Mouse (Mus musculus) stomach, postnatal 0 days (tissue): ENCODE results near the gene Gm26657. TPM values are rescaled to one million over a fixed set of nuclear protein-coding genes. Genes with fewer than 3 reads are reported as not detected.
A peak's percentile ranks its signal among the peaks of the same experiment; 100 is the strongest.

Experiments used
- ATAC-seq: fragments of 200-750 bp; cut with Nextera tagmentation; 2 replicates; pipeline ENCODE4 v1.8.0; 2017; ENCODE audit not compliant: low FRiP score, low TSS enrichment
- DNase-seq: peaks from one replicate; pipeline ENCODE4 v3.0.0-alpha.2; 2016; ENCODE audit warnings: low spot score
- H3K27ac ChIP-seq: fragments of 300-500 bp; sonication (generic); replicated peaks from 2 replicates; pipeline ENCODE4 v1.5.1; 2014; ENCODE audit warnings: mild to moderate bottlenecking, control low read depth
- H3K27me3 ChIP-seq: fragments of 300-500 bp; sonication (generic); 2 replicates; pipeline ENCODE4 v1.6.1; 2014; ENCODE audit warnings: low read length; ENCODE audit not compliant: control insufficient read depth, insufficient read depth
- H3K36me3 ChIP-seq: fragments of 300-500 bp; sonication (generic); 2 replicates; pipeline ENCODE4 v1.6.1; 2014; ENCODE audit warnings: low read length, mixed read lengths; ENCODE audit not compliant: control insufficient read depth, insufficient read depth
- H3K4me1 ChIP-seq: fragments of 300-500 bp; sonication (generic); replicated peaks from 2 replicates; pipeline ENCODE4 v1.6.1; 2014; ENCODE audit warnings: antibody characterized with exemption; ENCODE audit not compliant: control insufficient read depth, insufficient read depth
- H3K4me2 ChIP-seq: fragments of 300-500 bp; sonication (generic); replicated peaks from 2 replicates; pipeline ENCODE4 v1.6.1; 2014; ENCODE audit warnings: low read depth, mild to moderate bottlenecking, control low read depth, moderate library complexity
- H3K4me3 ChIP-seq: fragments of 300-500 bp; sonication (generic); 2 replicates; pipeline ENCODE4 v1.5.1; 2014; ENCODE audit warnings: low read depth, low read length, control low read depth
- H3K9ac ChIP-seq: fragments of 300-500 bp; sonication (generic); 2 replicates; pipeline ENCODE4 v1.6.1; 2014; ENCODE audit warnings: mild to moderate bottlenecking, low read length, control low read depth, mixed read lengths
- H3K9me3 ChIP-seq: fragments of 300-500 bp; sonication (generic); 2 replicates; pipeline ENCODE4 v1.6.1; 2016; ENCODE audit warnings: low read length; ENCODE audit not compliant: control insufficient read depth
- CTCF ChIP-seq: IDR thresholded peaks from 2 replicates; pipeline ENCODE4 v1.5.1; 2016; ENCODE audit warnings: antibody characterized with exemption, low read depth, mild to moderate bottlenecking, moderate library complexity
- EP300 ChIP-seq: optimal IDR thresholded peaks from 2 replicates; pipeline ENCODE3; 2016; ENCODE audit warnings: antibody characterized with exemption
- WGBS: fragments of 180-500 bp; shearing (Covaris S2); extraction: QIAGEN DNeasy Blood & Tissue Kit; methylation state at CpG from one replicate; pipeline ENCODE4 v1.1.7; 2014; 5-methylcytosine and 5-hydroxymethylcytosine counted together
- polyA plus RNA-seq: library from polyadenylated mRNA; unstranded; fragments of >200 nt; fragmentation: Nextera tagmentation; extraction: Ambion mirVana; gene quantifications from 2 replicates; pipeline ENCODE4 v1.2.1, GENCODE M21; 2015

Gene Gm26657
- polyA plus RNA-seq, 1 experiment from 2014 or later = not detected

DNA sequence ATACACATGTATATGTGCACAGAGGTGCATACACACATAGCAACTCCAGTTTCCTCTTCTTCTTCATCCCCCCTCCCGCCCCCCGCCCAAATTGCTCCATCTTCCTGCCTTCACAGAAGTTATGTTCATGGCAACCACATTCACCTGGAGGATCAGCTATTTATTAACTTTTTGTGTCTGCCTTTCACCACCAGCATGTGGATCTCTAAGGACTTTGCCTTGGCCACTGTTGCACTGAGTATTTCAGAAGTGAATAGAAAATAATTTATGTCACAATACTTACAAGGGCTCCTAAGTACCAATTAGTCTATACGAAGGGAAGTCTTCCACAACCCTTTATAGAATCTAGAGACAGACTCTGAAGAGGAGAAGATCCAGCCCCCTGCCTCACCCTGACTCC, 21.9 kb upstream of the Gm26657 start:
- no peaks in the 10 kb centered on the region for H3K27me3 ChIP-seq
- no peaks in the 10 kb centered on the region for H3K9me3 ChIP-seq
- H3K27ac ChIP-seq = no peak overlapping the region
- DNase-seq = no peak
- ATAC-seq = no peak
- no peaks in the 10 kb centered on the region for H3K4me1 ChIP-seq
- WGBS = 87% methylated on average over 3 of the region's 3 CpGs
- no peaks in the 10 kb centered on the region for H3K36me3 ChIP-seq
- no peak overlapping the region for H3K9ac ChIP-seq
- H3K4me3 ChIP-seq = no peak overlapping the region
- no peak for TF ChIP-seq EP300
- TF ChIP-seq CTCF = no peak
- no peak overlapping the region for H3K4me2 ChIP-seq

DNA sequence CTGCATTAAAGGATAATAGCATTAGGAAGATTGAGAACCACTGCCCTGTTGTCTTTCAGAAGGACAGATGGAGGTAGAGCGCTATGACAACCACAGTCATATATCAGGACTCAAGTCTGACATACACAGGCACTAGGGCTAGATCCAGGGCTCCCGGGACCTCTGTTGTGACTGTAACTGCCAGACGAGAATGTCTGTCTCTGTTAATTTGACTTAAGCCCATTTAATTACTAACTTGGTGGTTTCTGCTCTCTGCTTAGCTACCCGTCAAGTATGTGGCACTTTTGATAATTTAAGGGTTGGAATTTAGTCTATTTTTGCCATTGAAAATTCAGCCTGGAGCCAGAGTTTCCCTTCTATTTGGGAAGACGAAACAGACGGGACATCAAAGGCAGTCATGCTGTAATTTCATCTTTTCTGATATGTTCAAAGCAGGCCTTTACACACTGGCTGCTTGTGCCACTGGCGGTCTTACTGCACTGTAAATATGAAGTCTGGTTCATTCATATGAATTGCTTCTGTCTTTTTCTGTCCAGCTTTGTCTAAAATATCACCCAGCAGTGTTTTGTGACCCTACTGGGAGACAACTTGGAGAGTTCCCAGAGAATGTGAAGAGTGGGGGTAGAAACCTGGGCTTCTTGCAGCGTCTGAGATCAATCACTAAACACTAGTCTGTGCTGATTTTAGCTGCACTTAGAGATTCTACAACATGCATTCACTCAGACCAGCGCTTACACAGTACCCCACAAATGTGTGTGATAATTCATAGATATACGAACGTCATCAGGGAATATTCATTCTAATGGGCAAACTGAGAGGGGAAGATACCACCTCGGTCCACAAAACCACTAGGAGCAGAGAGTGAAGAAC, 21.1 kb upstream of the Gm26657 start:
- Histone ChIP-seq H3K27ac (no peak overlapping the region), H3K4me1 (no peaks in the 10 kb centered on the region), H3K4me3 (no peak overlapping the region), H3K27me3 (no peaks in the 10 kb centered on the region), H3K4me2 (no peak overlapping the region), H3K36me3 (no peaks in the 10 kb centered on the region), H3K9ac (no peak overlapping the region), H3K9me3 (no peaks in the 10 kb centered on the region)
- 61% methylated on average over 12 of the region's 12 CpGs for WGBS
- TF ChIP-seq CTCF (no peak), EP300 (no peak)
- no peak for DNase-seq
- ATAC-seq = no peak

DNA sequence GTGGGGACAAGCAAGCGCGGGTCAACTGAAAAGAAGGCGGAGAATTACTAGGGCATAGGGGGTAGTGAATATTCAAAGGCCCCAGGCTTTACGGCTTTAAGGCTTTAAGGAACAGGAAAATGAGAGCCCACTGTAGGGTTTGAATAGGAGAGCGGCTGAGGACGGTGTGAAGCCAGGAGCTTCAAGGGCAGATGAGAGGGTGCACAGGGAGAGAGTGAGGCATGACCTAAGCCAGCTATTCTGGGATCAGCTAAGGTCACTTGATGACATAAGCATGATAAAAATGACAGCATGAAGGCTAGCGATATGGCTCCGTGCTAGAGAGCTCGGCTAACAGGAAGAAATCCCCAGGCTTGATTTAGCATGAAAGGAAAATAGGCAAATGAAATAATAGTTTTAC, 20.4 kb upstream of the Gm26657 start:
- Histone ChIP-seq H3K4me1 (no peaks in the 10 kb centered on the region), H3K9me3 (no peaks in the 10 kb centered on the region), H3K4me2 (no peak overlapping the region), H3K36me3 (no peaks in the 10 kb centered on the region), H3K27ac (no peak overlapping the region), H3K4me3 (no peak overlapping the region), H3K9ac (no peak overlapping the region), H3K27me3 (no peaks in the 10 kb centered on the region)
- WGBS = 68% methylated on average over 9 of the region's 9 CpGs
- no peak for ATAC-seq
- no peak for DNase-seq
- TF ChIP-seq CTCF (no peak), EP300 (no peak)

DNA sequence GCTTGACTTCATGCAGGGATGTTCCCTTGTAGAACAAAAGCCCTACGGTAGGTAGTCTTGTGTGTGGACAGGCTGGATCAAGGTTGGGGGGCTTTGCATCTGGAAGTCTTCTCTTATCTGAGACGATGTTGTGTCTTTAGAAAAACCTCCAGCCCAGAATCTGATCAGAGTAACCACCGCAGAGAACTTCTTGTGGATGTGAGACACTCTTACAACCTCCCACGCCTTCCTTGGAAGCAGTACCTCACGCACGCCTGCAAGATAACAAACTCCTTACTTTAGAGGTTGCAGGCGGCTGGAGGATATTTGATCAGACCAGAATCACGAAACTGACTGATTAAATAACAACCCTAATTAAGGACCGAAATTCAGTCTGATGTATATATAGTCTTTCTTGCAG, 19.5 kb upstream of the Gm26657 start:
- Histone ChIP-seq H3K27ac (no peak overlapping the region), H3K4me3 (no peak overlapping the region), H3K27me3 (no peaks in the 10 kb centered on the region), H3K9ac (no peak overlapping the region), H3K36me3 (no peaks in the 10 kb centered on the region), H3K9me3 (no peaks in the 10 kb centered on the region), H3K4me2 (no peak overlapping the region), H3K4me1 (no peaks in the 10 kb centered on the region)
- 71% methylated on average over 9 of the region's 9 CpGs for WGBS
- DNase-seq (no peak), ATAC-seq (no peak)
- no peak for TF ChIP-seq EP300

- 27% methylated on average over 3 of the region's 3 CpGs for WGBS
- Histone ChIP-seq H3K4me2 (no peak overlapping the region), H3K36me3 (no peaks in the 10 kb centered on the region), H3K4me3 (no peak overlapping the region), H3K9ac (no peak overlapping the region), H3K27ac (no peak overlapping the region), H3K9me3 (no peaks in the 10 kb centered on the region), H3K4me1 (no peaks in the 10 kb centered on the region), H3K27me3 (no peaks in the 10 kb centered on the region)
- TF ChIP-seq CTCF (peak; percentile 75), EP300 (no peak)
- ATAC-seq (no peak), DNase-seq (peak; percentile 26)
Measured at GRCm38 (mm10) chr4:56721469-56721868, 18.4 kb upstream of the Gm26657 start.

GRCm38 (mm10) chr4:56722346-56722745, 17.5 kb upstream of the Gm26657 start:
- Histone ChIP-seq H3K9ac (no peak overlapping the region), H3K4me3 (no peak overlapping the region), H3K9me3 (no peaks in the 10 kb centered on the region), H3K4me2 (no peak overlapping the region), H3K27me3 (no peaks in the 10 kb centered on the region), H3K4me1 (no peaks in the 10 kb centered on the region), H3K36me3 (no peaks in the 10 kb centered on the region), H3K27ac (no peak overlapping the region)
- ATAC-seq (no peak), DNase-seq (no peak)
- 58% methylated on average over 6 of the region's 6 CpGs for WGBS
- TF ChIP-seq CTCF = no peak
- TF ChIP-seq EP300 = no peak
